Comparison of ENCODE assay signal across 22 mouse cellular contexts in the genomic region with DNA sequence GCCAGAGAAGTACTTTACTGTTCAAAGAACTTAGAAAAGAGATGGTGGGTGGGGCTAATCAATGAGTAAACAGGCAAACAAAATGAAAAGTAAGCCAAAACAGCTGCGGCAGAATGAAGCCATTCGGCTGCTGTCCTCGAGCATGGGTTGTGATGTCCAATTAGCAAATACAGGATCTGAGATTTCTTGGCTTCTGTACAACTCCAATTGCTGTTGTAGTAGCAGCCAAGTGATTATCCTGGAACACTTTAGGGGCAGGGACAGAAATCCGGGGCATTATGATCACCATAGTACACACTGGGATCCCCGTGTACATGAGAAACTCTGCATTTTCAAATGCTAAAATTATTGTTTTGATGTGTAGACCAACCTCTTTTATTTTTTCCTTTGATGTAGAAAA.
"Had no signal": no experiment of that assay in that cellular context is flagged by ENCODE, and none has a peak within 500 bp of the region (broad histone marks: within the 10 kb centered on the region; RNA-seq: fewer than 3 reads in every experiment).

No protein-coding gene starts in this region.

- H3K4me2 ChIP-seq: limb, embryonic 13.5 days; liver, embryonic 12.5 days; liver, embryonic 15.5 days; lung, embryonic 15.5 days; midbrain, embryonic 15.5 days; neural tube, embryonic 12.5 days; neural tube, embryonic 15.5 days had no signal

- H3K27ac ChIP-seq: limb, embryonic 10.5 days; limb, embryonic 13.5 days; liver, embryonic 12.5 days; liver, embryonic 15.5 days; lung, embryonic 15.5 days; midbrain, embryonic 10.5 days; midbrain, embryonic 15.5 days; neural tube, embryonic 12.5 days; neural tube, embryonic 15.5 days; stomach, postnatal 0 days had no signal

- H3K9me3 ChIP-seq: limb, embryonic 10.5 days; limb, embryonic 13.5 days; liver, embryonic 12.5 days; liver, embryonic 15.5 days; lung, embryonic 15.5 days; midbrain, embryonic 10.5 days; midbrain, embryonic 15.5 days; neural tube, embryonic 12.5 days; neural tube, embryonic 15.5 days had no signal

- H3K9ac ChIP-seq: limb, embryonic 13.5 days; liver, embryonic 12.5 days; liver, embryonic 15.5 days; lung, embryonic 15.5 days; midbrain, embryonic 15.5 days; neural tube, embryonic 12.5 days; neural tube, embryonic 15.5 days had no signal

- H3K36me3 ChIP-seq: limb, embryonic 10.5 days; limb, embryonic 13.5 days; liver, embryonic 12.5 days; liver, embryonic 15.5 days; lung, embryonic 15.5 days; midbrain, embryonic 10.5 days; midbrain, embryonic 15.5 days; neural tube, embryonic 12.5 days; neural tube, embryonic 15.5 days had no signal

- H3K4me3 ChIP-seq: limb, embryonic 10.5 days; limb, embryonic 13.5 days; liver, embryonic 12.5 days; liver, embryonic 15.5 days; lung, embryonic 15.5 days; megakaryocyte, embryonic 14.5 days; midbrain, embryonic 10.5 days; midbrain, embryonic 15.5 days; neural tube, embryonic 12.5 days; neural tube, embryonic 15.5 days had no signal

- H3K27me3 ChIP-seq: limb, embryonic 13.5 days; liver, embryonic 12.5 days; liver, embryonic 15.5 days; lung, embryonic 15.5 days; megakaryocyte, embryonic 14.5 days; midbrain, embryonic 15.5 days; neural tube, embryonic 12.5 days; neural tube, embryonic 15.5 days had no signal

- DNase-seq: kidney, adult 9 months; kidney, postnatal 14 days; kidney, postnatal 4 days; liver; lung, adult 18-20 months; lung, postnatal 10 days; lung, postnatal 36 days; right cerebral cortex, adult 18-20 months; right cerebral cortex, postnatal 14 days; right cerebral cortex, postnatal 4 days; thymus, postnatal 25 days had no signal

- ATAC-seq: liver, embryonic 12.5 days; midbrain, embryonic 15.5 days had no signal

- H3K4me1 ChIP-seq: limb, embryonic 10.5 days; limb, embryonic 13.5 days; liver, embryonic 12.5 days; liver, embryonic 15.5 days; lung, embryonic 15.5 days; midbrain, embryonic 10.5 days; midbrain, embryonic 15.5 days; neural tube, embryonic 12.5 days; neural tube, embryonic 15.5 days had no signal
